Mouse (Mus musculus) brain, embryonic 14.5 days (tissue): ENCODE data around the gene Wdr25.

Experiments
- CTCF ChIP-seq: fragments of 200-500 bp; IDR thresholded peaks from 2 replicates; pipeline ENCODE4 v1.5.1; 2012; ENCODE audit warnings: inconsistent platforms, mild to moderate bottlenecking, moderate library complexity, borderline replicate concordance; ENCODE audit not compliant: insufficient read depth, insufficient read length; ENCODE audit errors: extremely low read depth
- POLR2A ChIP-seq: fragments of 200-500 bp; IDR thresholded peaks from 2 replicates; pipeline ENCODE4 v1.6.1; 2012; ENCODE audit warnings: mild to moderate bottlenecking, inconsistent platforms, borderline replicate concordance; ENCODE audit not compliant: poor library complexity, insufficient read depth, insufficient read length, severe bottlenecking; ENCODE audit errors: extremely low read depth

DNA sequence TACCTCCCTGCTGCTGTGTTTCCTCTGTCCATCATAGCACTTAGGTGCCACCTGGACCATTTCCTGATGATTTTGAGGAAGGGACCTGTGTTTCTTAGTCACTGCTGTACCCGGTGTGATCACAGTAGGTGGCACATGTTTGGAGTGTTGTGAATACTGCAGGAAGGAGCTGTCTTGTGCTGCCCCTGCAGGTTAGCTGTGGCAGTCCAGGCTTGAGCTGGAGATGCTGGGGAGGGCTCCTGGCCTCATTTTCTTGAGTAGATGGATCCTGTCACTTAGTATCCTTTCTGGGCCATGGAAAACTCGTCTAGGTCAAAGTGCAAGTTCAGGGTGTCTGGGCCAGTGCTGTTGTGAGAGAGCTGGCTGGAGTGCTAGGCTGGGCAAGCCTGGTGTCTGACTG is 47.9 kb downstream of the Wdr25 start:
- TF ChIP-seq POLR2A (no peak), CTCF (peak; percentile 11; the same call in 1 of the 2 replicates)
